Mouse (Mus musculus): ENCODE measurements at regions not wholly inside any gene's neighbourhood (a gene's known extent, or its start where the extent isn't known, plus 50 kb on each side); places are given as distances from the start of the nearest gene placed in this dataset.
A peak's percentile ranks its signal among the peaks of the same experiment; 100 is the strongest.

GRCm38 (mm10) chr3:147252226-147252788, 400.1 kb downstream of the Ttll7 start:
- Histone ChIP-seq H3K4me3 (no peak overlapping the region), H3K4me2 (replicated peaks) (no peak overlapping the region), H3K9me3 (no peaks in the 10 kb centered on the region), H3K27me3 (0 out of 2 replicates have a peak, but pooled peaks cover 4% of the 10 kb centered on the region), H3K36me3 (no peaks in the 10 kb centered on the region), H3K9ac (no peak overlapping the region), H3K27ac (no peak overlapping the region), H3K4me1 (peaks cover 14% of the 10 kb centered on the region; the same call in 1 of the 2 replicates)
- 64% methylated on average over 4 of the region's 4 CpGs for WGBS
- no peak for ATAC-seq (ENCODE audit: low FRiP score, low read depth)

GRCm38 (mm10) chr3:147252812-147253211, 400.6 kb downstream of the Ttll7 start:
- Histone ChIP-seq H3K4me1 (peaks cover 14% of the 10 kb centered on the region; the same call in 1 of the 2 replicates), H3K9ac (no peak overlapping the region), H3K4me2 (replicated peaks) (no peak overlapping the region), H3K4me3 (no peak overlapping the region), H3K9me3 (no peaks in the 10 kb centered on the region), H3K27ac (no peak overlapping the region), H3K27me3 (0 out of 2 replicates have a peak, but pooled peaks cover 4% of the 10 kb centered on the region), H3K36me3 (no peaks in the 10 kb centered on the region)
- no peak for ATAC-seq (ENCODE audit: low FRiP score, low read depth)
- 51% methylated on average over 6 of the region's 6 CpGs for WGBS

GRCm38 (mm10) chr3:147254454-147254853, 402.3 kb downstream of the Ttll7 start:
- Histone ChIP-seq H3K27ac (no peak overlapping the region), H3K36me3 (no peaks in the 10 kb centered on the region), H3K9ac (no peak overlapping the region), H3K4me1 (peaks cover 14% of the 10 kb centered on the region; the same call in 1 of the 2 replicates), H3K4me2 (replicated peaks) (no peak overlapping the region), H3K9me3 (no peaks in the 10 kb centered on the region), H3K4me3 (no peak overlapping the region), H3K27me3 (0 out of 2 replicates have a peak, but pooled peaks cover 4% of the 10 kb centered on the region)
- no peak for ATAC-seq (ENCODE audit: low FRiP score, low read depth)
- 48% methylated on average over 5 of the region's 5 CpGs for WGBS

- peak; percentile 51 for ATAC-seq (ENCODE audit: low FRiP score, low read depth)
- H3K4me2 ChIP-seq (replicated peaks), result 0 out of 2 replicates have a peak overlapping the region, but pooled peaks have one; percentile 14
- no peaks in the 10 kb centered on the region for H3K36me3 ChIP-seq
- 0 out of 2 replicates have a peak, but pooled peaks cover 2% of the 10 kb centered on the region for H3K4me1 ChIP-seq
- H3K9me3 ChIP-seq, result no peaks in the 10 kb centered on the region
- H3K9ac ChIP-seq, result no peak overlapping the region
- H3K27ac ChIP-seq, result 0 out of 2 replicates have a peak overlapping the region, but pooled peaks have one; percentile 6
- H3K4me3 ChIP-seq, result no peak overlapping the region
- WGBS, result 41% methylated on average over 10 of the region's 10 CpGs
- no peaks in the 10 kb centered on the region for H3K27me3 ChIP-seq
Observed at GRCm38 (mm10) chr3:147260958-147261595, 408.9 kb downstream of the Ttll7 start.

GRCm38 (mm10) chr3:147266556-147266955, 414.4 kb downstream of the Ttll7 start:
- no peak overlapping the region for H3K9ac ChIP-seq
- no peak overlapping the region for H3K4me3 ChIP-seq
- ATAC-seq (ENCODE audit: low FRiP score, low read depth), result no peak
- no peaks in the 10 kb centered on the region for H3K27me3 ChIP-seq
- H3K27ac ChIP-seq, result no peak overlapping the region
- no peaks in the 10 kb centered on the region for H3K36me3 ChIP-seq
- 43% methylated on average over 5 of the region's 5 CpGs for WGBS
- H3K9me3 ChIP-seq, result no peaks in the 10 kb centered on the region
- H3K4me2 ChIP-seq (replicated peaks), result no peak overlapping the region
- 0 out of 2 replicates have a peak, but pooled peaks cover 2% of the 10 kb centered on the region for H3K4me1 ChIP-seq

- H3K4me2 ChIP-seq (replicated peaks), result no peak overlapping the region
- no peaks in the 10 kb centered on the region for H3K36me3 ChIP-seq
- no peak overlapping the region for H3K9ac ChIP-seq
- ATAC-seq (ENCODE audit: low FRiP score, low read depth), result no peak
- 59% methylated on average over 3 of the region's 3 CpGs for WGBS
- no peak overlapping the region for H3K4me3 ChIP-seq
- H3K27me3 ChIP-seq, result no peaks in the 10 kb centered on the region
- no peak overlapping the region for H3K27ac ChIP-seq
- H3K9me3 ChIP-seq, result no peaks in the 10 kb centered on the region
- H3K4me1 ChIP-seq, result no peaks in the 10 kb centered on the region
Observed at GRCm38 (mm10) chr3:147273446-147273845, 421.3 kb downstream of the Ttll7 start.

GRCm38 (mm10) chr3:147278602-147279001, 426.4 kb downstream of the Ttll7 start:
- ATAC-seq (ENCODE audit: low FRiP score, low read depth), result no peak
- Histone ChIP-seq H3K9ac (no peak overlapping the region), H3K9me3 (no peaks in the 10 kb centered on the region), H3K36me3 (no peaks in the 10 kb centered on the region), H3K4me2 (replicated peaks) (no peak overlapping the region), H3K4me3 (no peak overlapping the region), H3K27ac (no peak overlapping the region), H3K4me1 (no peaks in the 10 kb centered on the region), H3K27me3 (no peaks in the 10 kb centered on the region)

- no peak for ATAC-seq (ENCODE audit: low FRiP score, low read depth)
- no peaks in the 10 kb centered on the region for H3K36me3 ChIP-seq
- WGBS, result 78% methylated on average over 9 of the region's 9 CpGs
Observed at GRCm38 (mm10) chr3:147283724-147284123, 431.6 kb downstream of the Ttll7 start.

GRCm38 (mm10) chr3:147284357-147284756, 432.2 kb downstream of the Ttll7 start:
- no peaks in the 10 kb centered on the region for H3K27me3 ChIP-seq
- 0 out of 2 replicates have a peak, but pooled peaks have one; percentile 28 for ATAC-seq (ENCODE audit: low FRiP score, low read depth)
- no peak overlapping the region for H3K9ac ChIP-seq
- H3K27ac ChIP-seq, result no peak overlapping the region
- H3K4me3 ChIP-seq, result no peak overlapping the region
- 47% methylated on average over 4 of the region's 4 CpGs for WGBS
- H3K36me3 ChIP-seq, result no peaks in the 10 kb centered on the region
- H3K4me1 ChIP-seq, result peaks cover 31% of the 10 kb centered on the region
- H3K9me3 ChIP-seq, result no peaks in the 10 kb centered on the region
- no peak overlapping the region for H3K4me2 ChIP-seq (replicated peaks)

More at GRCm38 (mm10) chr3:147283724-147284123, 431.6 kb downstream of the Ttll7 start:
- Histone ChIP-seq H3K4me1 (peaks cover 31% of the 10 kb centered on the region), H3K9me3 (no peaks in the 10 kb centered on the region), H3K4me3 (no peak overlapping the region), H3K4me2 (replicated peaks) (no peak overlapping the region), H3K9ac (no peak overlapping the region), H3K27me3 (no peaks in the 10 kb centered on the region), H3K27ac (no peak overlapping the region)

- H3K36me3 ChIP-seq, result no peaks in the 10 kb centered on the region
- H3K27ac ChIP-seq, result no peak overlapping the region
- peaks cover 31% of the 10 kb centered on the region for H3K4me1 ChIP-seq
- WGBS, result 57% methylated on average over 5 of the region's 5 CpGs
- H3K27me3 ChIP-seq, result no peaks in the 10 kb centered on the region
- ATAC-seq (ENCODE audit: low FRiP score, low read depth), result no peak
- H3K9me3 ChIP-seq, result no peaks in the 10 kb centered on the region
- no peak overlapping the region for H3K4me2 ChIP-seq (replicated peaks)
- H3K9ac ChIP-seq, result no peak overlapping the region
- H3K4me3 ChIP-seq, result no peak overlapping the region
Observed at GRCm38 (mm10) chr3:147285496-147285895, 433.3 kb downstream of the Ttll7 start.

GRCm38 (mm10) chr3:147287503-147287902, 435.3 kb downstream of the Ttll7 start:
- Histone ChIP-seq H3K27ac (no peak overlapping the region), H3K9me3 (no peaks in the 10 kb centered on the region), H3K4me3 (no peak overlapping the region), H3K36me3 (no peaks in the 10 kb centered on the region), H3K9ac (no peak overlapping the region), H3K4me2 (replicated peaks) (no peak overlapping the region), H3K4me1 (peaks cover 45% of the 10 kb centered on the region), H3K27me3 (no peaks in the 10 kb centered on the region)
- 57% methylated on average over 8 of the region's 8 CpGs for WGBS
- no peak for ATAC-seq (ENCODE audit: low FRiP score, low read depth)

GRCm38 (mm10) chr3:147291696-147292327, 439.6 kb downstream of the Ttll7 start:
- WGBS, result 40% methylated on average over 10 of the region's 10 CpGs
- Histone ChIP-seq H3K4me3 (no peak overlapping the region), H3K9me3 (no peaks in the 10 kb centered on the region), H3K4me1 (peaks cover 21% of the 10 kb centered on the region), H3K4me2 (replicated peaks) (no peak overlapping the region), H3K36me3 (no peaks in the 10 kb centered on the region), H3K9ac (no peak overlapping the region), H3K27me3 (0 out of 2 replicates have a peak, but pooled peaks cover 3% of the 10 kb centered on the region), H3K27ac (no peak overlapping the region)
- ATAC-seq (ENCODE audit: low FRiP score, low read depth), result peak; percentile 64; the same call in 1 of the 2 replicates
